Mouse (Mus musculus): ENCODE measurements at regions not wholly inside any gene's neighbourhood (a gene's known extent, or its start where the extent isn't known, plus 50 kb on each side); places are given as distances from the start of the nearest gene placed in this dataset.

- no peak for TF ChIP-seq MYOG (IDR thresholded peaks at IDR 0.05; ENCODE audit: control insufficient read depth in 1 of 3, insufficient read depth in 1 of 3, insufficient read length in 2 of 3, low read depth in 2 of 3)
- TF ChIP-seq REST (IDR thresholded peaks at IDR 0.05; ENCODE audit: insufficient read depth, insufficient read length), result no peak
- no peak for TF ChIP-seq POLR2A (IDR thresholded peaks at IDR 0.05; ENCODE audit: insufficient read length, low read depth)
- no peak for TF ChIP-seq CEBPB (IDR thresholded peaks at IDR 0.05; ENCODE audit: insufficient read depth, poor library complexity, severe bottlenecking)
- TF ChIP-seq MYOD1 (IDR thresholded peaks at IDR 0.05; ENCODE audit: control insufficient read depth in 1 of 3, insufficient read length in 2 of 3, low read depth in 2 of 3), result no peak
- TF ChIP-seq TCF12 (IDR thresholded peaks at IDR 0.05; ENCODE audit: insufficient read depth, poor library complexity, severe bottlenecking), result no peak
- no peak for TF ChIP-seq USF1 (IDR thresholded peaks at IDR 0.05; ENCODE audit: low read depth)
- no peak for TF ChIP-seq POLR2AphosphoS2 (IDR thresholded peaks at IDR 0.05; ENCODE audit: insufficient read length, low read depth)
- no peak for TF ChIP-seq TCF3 (IDR thresholded peaks at IDR 0.05; ENCODE audit: insufficient read length, low read depth)
- TF ChIP-seq MAX (IDR thresholded peaks at IDR 0.05; ENCODE audit: low read depth), result no peak
These were observed 68.5 kb downstream of the Barx1 start for GRCm38 (mm10) chr13:48731046-48731996.
